Mouse (Mus musculus): ENCODE data around the gene Miip.
"Not testable (repeated sequence)": the region's sequence is repeated elsewhere in the genome, so short reads cannot be mapped to it uniquely, and the experiment has no call there.

The Miip gene

GRCm38 (mm10) chr4:147867563-147868449 lies 810 bp downstream of the Miip start:
- peak; percentile 50 for DNase-seq

DNA sequence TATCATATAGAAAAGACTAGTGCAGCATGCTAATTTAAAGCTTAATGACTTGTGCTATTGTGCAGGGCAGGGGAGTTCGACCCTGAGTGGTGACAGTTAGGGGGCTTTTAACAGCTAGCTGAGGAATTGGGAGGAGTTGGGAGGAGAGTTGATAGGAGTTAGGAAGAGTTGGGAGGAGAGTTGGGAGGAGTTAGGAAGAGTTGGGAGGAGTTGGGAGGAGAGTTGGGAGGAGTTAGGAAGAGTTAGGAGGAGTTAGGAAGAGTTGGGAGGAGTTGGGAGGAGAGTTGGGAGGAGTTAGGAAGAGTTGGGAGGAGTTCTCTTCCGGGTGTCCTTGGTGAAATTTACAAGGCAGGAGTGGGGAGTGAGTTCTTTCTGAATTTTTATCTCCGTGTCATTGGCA lies 1.8 kb downstream of the Miip start:
- not testable (repeated sequence) for DNase-seq

DNA sequence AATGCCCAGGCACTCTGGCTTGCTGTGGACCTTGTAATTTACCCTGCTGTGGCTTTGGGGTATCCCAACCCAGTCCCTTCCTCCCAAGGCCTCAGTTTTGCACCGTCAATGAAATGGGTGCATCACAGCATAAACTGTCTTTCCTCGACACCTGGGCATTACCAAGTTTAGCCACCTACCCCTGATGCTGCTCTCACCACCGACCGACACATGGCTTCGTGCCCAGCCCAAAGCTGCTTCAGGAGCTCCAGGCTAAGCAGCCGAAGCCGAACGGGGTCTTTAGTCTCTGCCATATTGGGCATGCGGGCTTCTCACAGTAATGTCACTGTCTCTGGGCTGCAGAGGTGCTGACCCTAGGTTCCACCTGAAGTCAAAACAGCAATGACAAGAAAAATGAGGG lies 2.6 kb downstream of the Miip start:
- no peak for DNase-seq

DNA sequence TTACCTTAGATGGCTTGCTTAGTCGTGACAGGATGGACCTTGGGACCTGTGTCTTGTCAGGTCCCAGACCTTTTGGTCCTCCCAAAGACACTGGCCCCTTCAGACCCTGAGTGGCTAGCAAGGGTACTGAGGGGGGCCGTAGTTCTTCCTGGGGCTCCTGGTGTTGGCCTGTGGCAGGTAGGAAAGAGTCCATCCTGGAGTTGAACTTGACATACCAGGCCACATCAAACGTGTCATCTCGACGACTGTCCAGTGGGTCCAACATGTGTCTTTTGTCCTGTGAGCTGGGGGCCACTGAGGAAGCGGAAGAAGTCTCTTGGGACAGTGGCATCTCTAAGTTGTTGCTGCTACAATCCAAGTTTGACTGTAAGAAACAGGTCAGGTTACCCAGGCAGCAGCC lies 3.0 kb downstream of the Miip start:
- no peak for DNase-seq

DNA sequence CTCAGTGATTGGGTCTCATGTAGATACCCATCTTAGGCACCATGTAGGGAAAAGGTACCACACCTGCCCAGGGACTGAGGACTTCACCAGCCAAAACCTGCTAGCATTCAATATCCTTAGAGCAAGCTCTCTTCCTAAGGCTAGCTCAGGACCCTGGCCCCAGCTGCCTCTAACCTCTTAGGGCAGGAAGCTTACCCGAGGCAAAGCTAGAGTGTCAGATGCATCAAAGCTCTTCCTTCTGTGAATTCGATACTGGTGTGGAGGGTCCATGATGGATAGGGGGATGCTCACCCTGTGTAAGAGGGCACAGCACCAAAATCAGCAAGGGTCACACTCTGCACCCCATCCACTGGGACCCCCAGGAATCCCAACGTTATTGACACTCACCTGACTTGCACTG lies 6.6 kb downstream of the Miip start:
- DNase-seq = no peak

DNA sequence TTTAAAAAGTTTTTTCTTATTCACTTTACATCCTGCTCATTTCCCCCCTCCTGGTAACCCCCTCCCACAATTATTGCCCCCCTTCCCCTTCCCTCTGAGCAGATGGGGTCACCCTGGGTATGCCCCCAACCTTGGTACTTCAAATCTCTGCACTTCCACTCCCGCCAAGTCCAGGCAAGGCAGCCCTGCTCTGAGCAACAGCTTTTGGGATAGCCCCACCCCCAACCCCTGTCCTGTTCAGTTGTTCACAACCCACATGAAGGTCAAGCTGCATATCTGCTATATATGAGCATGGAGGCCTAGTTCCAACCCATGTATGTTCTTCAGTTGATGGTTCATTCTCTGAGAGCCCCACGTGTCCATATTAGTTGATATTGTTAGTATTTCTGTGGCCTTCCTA lies 17.8 kb downstream of the Miip start:
- DNase-seq = no peak

GRCm38 (mm10) chr4:147848584-147848991 lies 20.0 kb downstream of the Miip start:
- DNase-seq = no peak

GRCm38 (mm10) chr4:147847614-147848583 lies 20.7 kb downstream of the Miip start, which contains the start of gene Zfp933:
Gene Zfp933, minus strand, starts transcription at chr4:147848366.
- peak; percentile 85 for DNase-seq

GRCm38 (mm10) chr4:147842871-147843270 lies 25.7 kb downstream of the Miip start:
- DNase-seq = no peak

DNA sequence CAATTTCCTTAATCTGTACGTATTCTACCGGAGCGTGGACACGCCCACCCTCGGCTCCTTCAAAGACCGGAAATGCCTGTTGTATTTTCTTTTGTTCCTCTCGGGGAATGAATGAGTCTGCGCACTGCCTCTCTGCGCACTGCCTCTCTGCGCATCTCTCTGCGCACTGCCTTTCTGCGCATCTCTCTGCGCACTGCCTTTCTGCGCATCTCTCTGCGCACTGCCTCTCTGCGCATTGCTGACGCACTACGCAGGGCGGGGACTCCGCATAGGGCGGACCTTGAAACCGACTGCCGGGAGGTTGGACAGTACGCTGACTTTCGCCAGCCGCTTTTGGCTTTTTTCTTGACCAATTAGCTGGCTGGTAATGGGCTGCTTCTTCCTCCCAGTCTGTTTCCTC lies 29.3 kb downstream of the Miip start:
- DNase-seq = peak; percentile 69

GRCm38 (mm10) chr4:147824389-147824788 lies 44.2 kb downstream of the Miip start:
- no peak for DNase-seq

- DNase-seq = not testable (repeated sequence)
Observed at GRCm38 (mm10) chr4:147821414-147821813, 47.2 kb downstream of the Miip start.

GRCm38 (mm10) chr4:147819659-147820058 lies 49.0 kb downstream of the Miip start:
- not testable (repeated sequence) for DNase-seq

DNA sequence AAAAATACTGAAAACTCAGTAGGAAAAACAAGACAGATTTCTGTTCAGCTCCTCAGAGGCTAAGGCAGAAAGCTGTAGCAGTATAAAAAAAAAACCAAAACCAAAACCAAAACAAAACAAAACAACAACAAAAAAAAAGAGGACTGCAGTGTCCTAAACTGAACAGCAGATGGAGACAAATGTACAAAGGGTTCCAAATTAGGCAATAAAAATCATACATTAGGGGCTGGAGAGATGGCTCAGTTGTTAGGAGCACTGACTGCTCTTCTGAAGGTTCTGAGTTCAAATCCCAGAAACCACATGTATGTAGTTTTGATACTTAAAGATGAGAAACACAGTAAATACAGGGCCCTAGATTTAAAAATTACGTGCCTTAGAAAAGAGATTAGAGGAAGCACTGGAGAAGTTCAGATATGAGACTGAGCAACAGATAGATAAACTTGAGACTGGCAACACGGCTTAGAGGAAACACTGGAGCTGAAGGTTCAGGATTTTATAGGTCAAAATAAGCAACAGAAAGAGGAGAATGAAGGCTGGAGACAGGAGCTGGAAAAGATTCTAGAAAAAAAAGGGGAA lies 53.9 kb downstream of the Miip start:
- DNase-seq = no peak

DNA sequence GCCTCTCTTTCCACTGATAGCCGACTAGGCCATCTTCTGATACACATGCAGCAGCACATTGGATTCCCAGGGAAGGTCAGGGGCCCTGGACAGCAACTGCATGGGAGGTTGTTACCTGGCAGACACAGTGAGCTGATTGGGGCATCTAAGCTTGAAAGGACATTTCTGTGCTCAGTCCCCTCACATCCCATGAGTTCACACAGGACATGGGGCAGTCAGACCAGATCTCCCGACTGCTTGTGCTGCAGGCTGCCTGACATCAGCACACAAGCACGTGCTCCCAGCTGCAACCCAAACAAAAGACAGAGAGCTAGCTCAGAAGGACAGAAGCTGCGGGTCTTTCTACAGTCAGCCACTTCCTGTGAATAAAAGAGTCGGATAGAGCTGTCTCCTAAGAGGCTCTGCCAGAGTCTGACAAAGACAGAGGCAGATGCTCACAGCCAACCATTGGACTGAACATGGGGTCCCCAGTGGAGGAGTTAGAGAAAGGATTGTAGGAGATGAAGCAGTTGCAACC lies 55.3 kb downstream of the Miip start:
- DNase-seq = no peak
